In genomic region chr1:77446438-77446837, GRCm38 (mm10) we compare ENCODE assay signal across 23 mouse cellular contexts.
DNase-seq lines count a peak whose midpoint lies in the region; ATAC-seq lines count a peak whose summit lies in the region.
"Had no signal": no experiment of that assay in that cellular context is flagged by ENCODE, and none has a peak within 500 bp of the region (broad histone marks: within the 10 kb centered on the region; RNA-seq: fewer than 3 reads in every experiment).

No protein-coding gene starts in this region.

- no peak for DNase-seq in frontal cortex, postnatal 25 days (ENCODE audit: low spot score in 2 of 2)
- DNase-seq in kidney, postnatal 10 days = no peak
- no peak for DNase-seq in limb, embryonic 10.5 days (ENCODE audit: low spot score)
- no peak for DNase-seq in adrenal gland, adult 8-10 months
- DNase-seq: adrenal gland, adult 2 months; cerebellum, adult 2 months; cerebellum, postnatal 25 days; gastrocnemius, postnatal 25 days; heart, adult 2 months; lung, embryonic 14.5 days had no signal

- H3K27ac ChIP-seq in kidney, embryonic 16.5 days (ENCODE audit: low read length) = peak overlapping the region; percentile 63
- H3K27ac ChIP-seq in limb, embryonic 13.5 days = no peak overlapping the region
- H3K27ac ChIP-seq in limb, embryonic 10.5 days = no peak overlapping the region
- H3K27ac ChIP-seq: embryonic facial prominence, embryonic 12.5 days; forebrain, embryonic 13.5 days; heart, adult 2 months; hindbrain, embryonic 12.5 days; limb, embryonic 15.5 days; liver, embryonic 14.5 days; midbrain, embryonic 13.5 days had no signal

- peaks cover 15% of the 10 kb centered on the region for H3K4me1 ChIP-seq in kidney, embryonic 16.5 days (ENCODE audit: insufficient read depth, low read length)
- peaks cover 50% of the 10 kb centered on the region for H3K4me1 ChIP-seq in limb, embryonic 13.5 days
- peaks cover 17% of the 10 kb centered on the region for H3K4me1 ChIP-seq in limb, embryonic 10.5 days

- H3K9ac ChIP-seq in kidney, embryonic 16.5 days (replicated peaks; ENCODE audit: low read length) = no peak overlapping the region
- H3K9ac ChIP-seq in limb, embryonic 13.5 days = no peak overlapping the region
- H3K9ac ChIP-seq: embryonic facial prominence, embryonic 12.5 days; forebrain, embryonic 13.5 days; hindbrain, embryonic 12.5 days; limb, embryonic 15.5 days; liver, embryonic 14.5 days; lung, embryonic 14.5 days; midbrain, embryonic 13.5 days had no signal

- H3K4me2 ChIP-seq in kidney, embryonic 16.5 days (replicated peaks; ENCODE audit: low read depth, low read length) = no peak overlapping the region; the same call in 1 of the 2 replicates
- peak overlapping the region; percentile 17; the same call in 1 of the 2 replicates for H3K4me2 ChIP-seq in limb, embryonic 13.5 days (replicated peaks)
- H3K4me2 ChIP-seq: embryonic facial prominence, embryonic 12.5 days; forebrain, embryonic 13.5 days; hindbrain, embryonic 12.5 days; limb, embryonic 15.5 days; lung, embryonic 14.5 days; midbrain, embryonic 13.5 days had no signal

- 0 out of 2 replicates have a peak, but pooled peaks cover 4% of the 10 kb centered on the region for H3K36me3 ChIP-seq in kidney, embryonic 16.5 days (ENCODE audit: insufficient read depth, low read length)
- peaks cover 26% of the 10 kb centered on the region for H3K36me3 ChIP-seq in limb, embryonic 13.5 days
- peaks cover 39% of the 10 kb centered on the region for H3K36me3 ChIP-seq in limb, embryonic 10.5 days
- H3K36me3 ChIP-seq: G1E had no signal

- 36% methylated on average over 12 of the region's 12 CpGs for WGBS in kidney, embryonic 16.5 days
- WGBS in limb, embryonic 13.5 days = 41% methylated on average over 12 of the region's 12 CpGs
- WGBS in limb, embryonic 10.5 days = 74% methylated on average over 12 of the region's 12 CpGs

- H3K27me3 ChIP-seq in kidney, embryonic 16.5 days (ENCODE audit: insufficient read depth, low read length) = no peaks in the 10 kb centered on the region
- no peaks in the 10 kb centered on the region for H3K27me3 ChIP-seq in limb, embryonic 13.5 days
- no peaks in the 10 kb centered on the region for H3K27me3 ChIP-seq in limb, embryonic 10.5 days (ENCODE audit: low read depth, poor library complexity, severe bottlenecking)
- H3K27me3 ChIP-seq: embryonic facial prominence, embryonic 12.5 days; forebrain, embryonic 13.5 days; hindbrain, embryonic 12.5 days; limb, embryonic 15.5 days; midbrain, embryonic 13.5 days; Patski had no signal

- no peaks in the 10 kb centered on the region for H3K9me3 ChIP-seq in kidney, embryonic 16.5 days (ENCODE audit: low read length)
- no peaks in the 10 kb centered on the region for H3K9me3 ChIP-seq in limb, embryonic 13.5 days
- no peaks in the 10 kb centered on the region for H3K9me3 ChIP-seq in limb, embryonic 10.5 days (replicated peaks)
- H3K9me3 ChIP-seq: embryonic facial prominence, embryonic 12.5 days; forebrain, embryonic 13.5 days; hindbrain, embryonic 12.5 days; limb, embryonic 15.5 days; midbrain, embryonic 13.5 days had no signal

- no peak overlapping the region for H3K4me3 ChIP-seq in kidney, embryonic 16.5 days (ENCODE audit: low read length)
- no peak overlapping the region for H3K4me3 ChIP-seq in limb, embryonic 13.5 days
- H3K4me3 ChIP-seq in limb, embryonic 10.5 days = no peak overlapping the region
- H3K4me3 ChIP-seq: embryonic facial prominence, embryonic 12.5 days; erythroblast, embryonic 14.5 days; forebrain, embryonic 13.5 days; heart, adult 2 months; hindbrain, embryonic 12.5 days; limb, embryonic 15.5 days; midbrain, embryonic 13.5 days had no signal

- ATAC-seq in frontal cortex, adult (ENCODE audit: low TSS enrichment) = peak; percentile 71
- peak; percentile 70 for ATAC-seq in kidney, embryonic 16.5 days (ENCODE audit: low FRiP score, low TSS enrichment)
- no peak for ATAC-seq in limb, embryonic 13.5 days (ENCODE audit: low FRiP score, low read depth)
- ATAC-seq in erythroblast, adult 5-6 weeks (replicated peaks; ENCODE audit: low FRiP score, poor library complexity, severe bottlenecking) = no peak
- ATAC-seq: forebrain, embryonic 13.5 days; midbrain, embryonic 13.5 days; Patski had no signal

Comparison
In these comparisons a context has a peak if more than half of its experiments do, and no peak if none do; other contexts are left out.
1. ATAC-seq: peak in frontal cortex, adult (single experiment) and kidney, embryonic 16.5 days (single experiment); none in limb, embryonic 13.5 days (single experiment) and erythroblast, adult 5-6 weeks (single experiment).